Mouse (Mus musculus): ENCODE measurements around the gene Nbl1.

GRCm38 (mm10) chr4:139075041-139075711, 17.6 kb downstream of the Nbl1 start, which contains the start of gene Htr6:
- TF ChIP-seq FLI1 (IDR thresholded peaks at IDR 0.05; ENCODE audit: low read length) (no peak), GATA1 (IDR thresholded peaks at IDR 0.05; ENCODE audit: borderline replicate concordance, low read length) (no peak)

Measured in megakaryocyte, embryonic 14.5 days (primary cell).